Mouse (Mus musculus) thymus, postnatal 36 days (tissue): ENCODE measurements around the gene Pkd1l3.
A peak's percentile ranks its signal among the peaks of the same experiment; 100 is the strongest.

ENCODE experiments used
- DNase-seq, 2 experiments: peaks; one replicate each; pipeline ENCODE4 v3.0.0; 2022; ENCODE audit warnings: mixed read lengths in 2 of 2

Gene Pkd1l3

GRCm38 (mm10) chr8:109614243-109615210 lies at the start of gene Pkd1l3:
Gene Pkd1l3 (plus strand): TSS chr8:109614517.
- DNase-seq, result no peak

DNA sequence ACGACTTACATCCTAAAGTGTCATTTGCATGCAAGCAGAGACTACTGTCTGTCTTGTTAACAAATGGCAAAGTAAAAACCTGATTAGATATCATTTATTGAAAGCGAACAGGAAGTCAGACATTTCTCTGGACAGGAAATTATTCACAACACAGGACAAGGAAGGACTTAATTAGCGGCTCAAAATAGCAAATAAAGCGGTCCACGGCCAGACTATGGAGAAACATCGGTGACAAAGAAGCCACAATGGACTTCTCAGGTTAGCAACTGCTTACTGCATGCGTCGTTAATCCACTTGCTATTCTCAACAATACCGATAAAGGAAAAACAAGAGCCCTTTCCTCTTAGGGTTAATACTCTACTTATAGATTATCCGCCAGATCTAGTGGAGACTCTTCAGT lies 49.6 kb upstream of the Pkd1l3 start:
- no peak for DNase-seq

DNA sequence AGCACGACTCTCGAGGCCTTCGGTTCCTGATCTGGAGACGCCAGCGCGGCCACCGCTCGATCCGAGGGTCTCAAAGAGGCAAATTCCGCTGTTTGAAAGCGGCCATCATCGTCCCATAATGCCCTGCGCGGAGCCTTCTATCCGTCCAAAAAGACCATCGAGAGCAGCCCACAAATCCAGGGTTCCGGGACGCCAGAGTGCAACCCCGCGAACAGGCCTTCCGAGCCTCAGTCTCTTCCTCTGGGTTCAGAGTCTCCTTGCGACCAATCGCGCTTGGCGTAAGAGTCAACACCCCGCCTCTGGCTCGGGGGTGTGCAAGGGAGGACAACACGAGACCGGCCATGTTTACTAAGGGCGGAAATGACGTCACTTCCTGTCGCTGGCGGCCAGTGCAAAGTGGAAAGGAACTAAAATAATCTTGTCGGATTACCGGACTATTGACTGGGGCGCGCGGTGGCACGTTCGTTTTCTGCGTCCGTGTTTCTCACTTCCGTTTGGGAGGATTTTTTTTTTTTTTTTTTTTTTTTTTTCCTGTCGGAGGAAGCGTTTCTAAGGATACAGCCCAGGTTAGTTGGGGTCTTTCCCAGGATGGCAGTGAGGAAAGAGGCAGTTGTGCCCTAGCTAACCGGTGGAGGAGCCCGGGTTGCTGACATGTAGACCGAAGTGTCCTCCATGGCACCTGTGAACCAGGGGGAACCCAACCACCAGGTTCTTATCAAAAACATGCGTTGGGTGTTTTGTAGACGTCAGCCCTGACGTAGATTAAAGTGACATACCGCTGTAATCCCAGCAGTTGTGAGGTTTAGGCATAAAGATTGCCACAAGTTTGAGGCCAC lies 48.6 kb upstream of the Pkd1l3 start, which contains the start of the genes Dhx38 and Txnl4b:
Gene Dhx38, minus strand, starts transcription at position 364 of the 836 bp plus-strand sequence.
Gene Txnl4b, plus strand, starts transcription at position 395 of the 836 bp plus-strand sequence.
- DNase-seq, result peak; percentile 97 to 98

DNA sequence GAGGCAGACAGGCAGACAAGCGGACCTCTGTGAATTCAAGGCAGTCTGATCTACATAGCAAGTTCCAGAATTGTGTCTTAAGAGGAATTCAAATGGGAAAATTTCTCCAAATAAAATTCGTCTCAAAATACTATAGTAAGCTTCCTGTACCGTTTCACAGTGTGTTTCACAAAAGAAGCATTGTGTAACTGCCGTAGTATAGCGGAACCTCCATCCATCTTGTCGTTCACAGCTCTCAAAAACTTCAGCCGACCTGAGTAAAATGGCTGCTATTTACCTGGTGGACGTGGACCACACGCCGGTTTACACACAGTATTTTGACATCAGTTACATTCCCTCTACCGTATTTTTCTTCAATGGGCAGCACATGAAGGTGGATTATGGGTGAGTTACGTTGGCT lies 43.2 kb upstream of the Pkd1l3 start:
- DNase-seq, result no peak

DNA sequence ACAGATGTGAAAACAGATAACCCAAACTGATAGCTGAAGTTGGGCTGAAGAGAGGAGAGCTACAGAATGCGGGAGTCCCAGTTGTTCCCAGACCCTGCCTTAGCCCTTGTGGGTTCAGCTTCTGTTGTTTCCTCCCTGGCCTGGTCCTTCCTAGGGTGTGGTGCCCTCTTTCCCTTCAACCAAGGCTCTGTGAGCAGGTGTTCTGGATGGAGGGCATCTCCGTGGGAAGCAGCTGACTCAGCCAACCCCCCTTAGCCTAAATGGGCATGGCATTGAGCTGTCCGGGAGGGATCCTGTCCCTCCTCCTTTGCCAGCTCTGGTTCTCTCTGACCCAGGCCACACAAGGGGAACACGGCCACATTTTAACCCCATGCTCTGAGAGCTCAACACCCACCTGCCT lies 38.0 kb upstream of the Pkd1l3 start:
- no peak for DNase-seq

DNA sequence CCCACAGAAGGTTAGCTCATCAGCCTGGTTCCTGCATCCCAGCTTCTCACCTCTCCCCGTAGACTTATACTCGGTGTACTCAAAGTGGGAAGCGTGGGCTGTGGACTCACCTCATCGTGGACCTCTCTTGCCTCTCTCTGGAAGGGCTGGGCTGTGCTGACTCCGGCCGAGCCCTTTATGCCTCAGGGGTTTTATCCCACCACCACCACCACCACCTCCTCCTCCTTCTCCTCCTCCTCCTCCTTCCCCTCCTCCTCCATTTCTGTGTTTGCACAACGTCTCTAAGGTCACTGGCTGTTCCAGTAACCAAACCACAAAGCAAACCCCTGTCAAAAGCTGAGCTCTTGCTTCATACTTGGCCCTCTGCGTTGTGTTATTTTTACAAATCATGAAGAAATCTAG lies 35.4 kb upstream of the Pkd1l3 start, which contains the start of gene Hp:
Gene Hp, minus strand, starts transcription at position 273 of the 402 bp plus-strand sequence.
- no peak for DNase-seq

DNA sequence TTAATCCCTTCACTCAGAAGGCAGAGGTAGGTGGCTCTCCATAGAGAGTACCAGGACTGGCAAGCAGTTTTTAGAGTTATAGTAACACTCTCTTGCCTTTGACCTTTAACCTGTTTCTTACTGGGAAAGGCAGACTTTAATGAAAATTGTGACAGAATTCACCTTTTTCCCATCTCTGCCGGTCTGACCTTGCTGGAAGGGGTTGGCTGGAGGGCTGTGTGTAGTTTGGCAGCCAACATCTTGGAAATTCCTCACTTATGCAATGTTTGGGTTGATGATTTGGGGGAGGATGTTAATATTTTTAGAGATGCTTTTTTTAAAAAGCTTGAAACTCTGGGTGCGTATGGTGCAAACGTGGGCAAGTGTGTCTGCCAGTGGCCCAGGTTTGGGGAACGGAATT lies 30.0 kb upstream of the Pkd1l3 start:
- DNase-seq, result no peak

- DNase-seq, result no peak
Measured at GRCm38 (mm10) chr8:109584830-109585229, 29.5 kb upstream of the Pkd1l3 start.

DNA sequence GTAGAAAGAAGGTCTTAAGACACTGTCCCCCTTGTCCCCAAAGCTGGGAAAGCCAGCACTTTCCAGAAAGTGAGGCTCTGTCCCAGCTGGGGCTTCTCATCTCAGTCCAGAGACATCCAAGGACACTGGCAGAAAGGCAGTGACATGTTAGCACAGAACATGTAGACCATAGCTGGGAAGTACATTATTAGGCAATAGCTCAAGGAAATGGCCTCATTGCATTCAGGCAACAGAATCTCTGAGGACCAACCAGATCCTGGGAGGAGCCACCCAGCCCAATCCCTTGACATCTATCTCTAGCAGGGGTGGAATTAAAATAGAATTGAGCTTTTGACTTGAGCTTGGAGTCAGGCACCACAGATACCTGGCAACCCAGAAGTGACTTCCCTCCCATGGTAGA lies 28.7 kb upstream of the Pkd1l3 start:
- DNase-seq, result no peak

GRCm38 (mm10) chr8:109586972-109587504 lies 27.3 kb upstream of the Pkd1l3 start:
- DNase-seq, result no peak

GRCm38 (mm10) chr8:109590901-109591300 lies 23.4 kb upstream of the Pkd1l3 start:
- no peak for DNase-seq

DNA sequence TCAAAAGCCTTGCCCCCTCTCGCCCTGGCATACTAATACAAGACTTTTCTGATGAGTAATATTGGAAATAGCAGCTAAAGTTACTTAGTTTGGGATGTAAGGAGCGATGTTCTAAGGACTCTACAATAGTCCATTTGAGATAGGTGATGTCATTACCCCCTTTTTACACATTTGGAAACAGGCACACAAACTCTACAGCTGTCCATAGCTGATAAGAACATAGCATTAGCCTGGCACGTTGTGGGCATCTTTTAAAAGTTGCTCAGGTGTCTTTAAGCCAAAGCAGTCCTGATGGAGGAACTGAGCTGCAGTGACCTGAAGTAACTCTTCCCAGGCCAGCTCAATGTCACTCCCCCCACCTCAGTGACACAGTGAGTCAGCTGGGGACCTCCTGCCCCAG lies 22.9 kb upstream of the Pkd1l3 start:
- DNase-seq, result no peak

- DNase-seq, result no peak
Measured at GRCm38 (mm10) chr8:109592164-109592563, 22.2 kb upstream of the Pkd1l3 start.

- DNase-seq, result peak; percentile 18 to 20
Measured at GRCm38 (mm10) chr8:109593117-109593788, 21.1 kb upstream of the Pkd1l3 start.

GRCm38 (mm10) chr8:109595854-109596253 lies 18.5 kb upstream of the Pkd1l3 start:
- peak; percentile 47 to 59 for DNase-seq

GRCm38 (mm10) chr8:109606725-109607124 lies 7.6 kb upstream of the Pkd1l3 start:
- no peak for DNase-seq

DNA sequence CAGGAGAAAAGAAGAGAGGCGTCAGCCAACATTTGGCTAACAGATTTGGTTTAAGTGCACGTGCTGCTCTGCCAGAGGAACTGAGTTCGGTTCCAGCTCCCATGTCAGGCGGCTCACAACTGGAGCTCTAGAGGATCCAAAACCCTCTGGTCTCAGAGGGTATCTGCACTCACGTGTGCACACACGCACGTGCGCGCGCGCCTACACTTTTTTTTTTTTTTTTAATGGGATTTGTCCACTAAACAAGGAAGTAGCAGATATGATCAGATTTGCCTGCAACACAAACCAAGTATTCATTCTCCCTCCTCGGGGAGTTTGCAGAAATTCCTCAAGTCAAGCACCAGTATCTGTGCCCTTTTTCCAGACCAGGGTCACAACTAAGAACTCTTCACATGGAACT lies 6.7 kb upstream of the Pkd1l3 start:
- DNase-seq, result no peak

GRCm38 (mm10) chr8:109608271-109609152 lies 5.8 kb upstream of the Pkd1l3 start, which contains the start of gene Dhodh:
Gene Dhodh (minus strand): TSS chr8:109608673.
- DNase-seq, result peak; percentile 96 to 98

GRCm38 (mm10) chr8:109609153-109609502 lies 5.2 kb upstream of the Pkd1l3 start:
- DNase-seq, result no peak

- no peak for DNase-seq
Measured at GRCm38 (mm10) chr8:109615569-109615968, 1.3 kb downstream of the Pkd1l3 start.

DNA sequence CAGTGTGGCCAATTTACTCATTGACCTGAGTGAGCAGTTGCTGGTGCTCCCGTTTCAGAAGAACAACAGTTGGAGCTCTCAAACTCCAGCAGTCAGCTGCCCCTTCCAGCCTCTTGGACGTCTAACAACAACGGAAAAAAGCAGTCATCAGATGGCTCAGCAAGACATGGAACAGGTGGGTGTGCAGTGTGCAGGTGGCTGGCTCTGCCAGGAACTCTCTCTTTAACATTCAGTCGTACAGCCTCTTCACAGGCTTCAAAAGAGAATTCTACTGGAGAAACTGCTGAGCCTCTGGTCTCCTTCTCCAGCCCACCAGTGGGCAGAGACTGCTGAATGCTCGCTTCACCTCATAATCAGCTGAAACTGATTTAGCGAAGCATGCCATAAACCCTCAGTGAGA lies 14.3 kb downstream of the Pkd1l3 start:
- no peak for DNase-seq
